Mouse (Mus musculus) bone marrow, adult 2 months (tissue): Measurements from ENCODE around the gene Cops4. TPM values are rescaled to one million over a fixed set of nuclear protein-coding genes. Genes with fewer than 3 reads are reported as not detected.

ENCODE experiments used
- H3K27ac ChIP-seq: fragments of 200-500 bp; 2 replicates; pipeline ENCODE4 v1.5.1; 2012; ENCODE audit warnings: low read depth, mild to moderate bottlenecking, control low read depth, inconsistent platforms, low read length; ENCODE audit not compliant: control insufficient read depth, poor library complexity, insufficient read depth
- H3K4me1 ChIP-seq: fragments of 200-500 bp; 2 replicates; pipeline ENCODE4 v1.6.1; 2011; ENCODE audit warnings: low read length; ENCODE audit not compliant: control insufficient read depth, insufficient read depth
- H3K4me3 ChIP-seq: fragments of 200-500 bp; replicated peaks from 2 replicates; pipeline ENCODE3; 2011; ENCODE audit warnings: mild to moderate bottlenecking, low read depth, low read length, control low read depth; ENCODE audit not compliant: control insufficient read depth
- CTCF ChIP-seq: fragments of 200-500 bp; IDR thresholded peaks from 2 replicates; pipeline ENCODE4 v1.5.1; 2011; ENCODE audit warnings: low read length, control low read depth; ENCODE audit not compliant: control insufficient read depth, insufficient read depth
- POLR2A ChIP-seq: fragments of 200-500 bp; IDR thresholded peaks from 2 replicates; pipeline ENCODE4 v1.6.1; 2011; ENCODE audit warnings: low read depth, mild to moderate bottlenecking, control low read depth, low read length, borderline replicate concordance; ENCODE audit not compliant: control insufficient read depth
- WGBS: fragments of 180-500 bp; shearing (Covaris S2); methylation state at CpG from one replicate; pipeline ENCODE4 v1.1.7; 2018; 5-methylcytosine and 5-hydroxymethylcytosine counted together
- polyA plus RNA-seq: library from polyadenylated mRNA; stranded (reverse); fragments of >200 nt; gene quantifications from 2 replicates; pipeline ENCODE4 v1.2.4, GENCODE M21; 2011; ENCODE audit warnings: low replicate concordance; ENCODE audit not compliant: missing spikeins, insufficient read depth, insufficient read length

Gene Cops4
- polyA plus RNA-seq, 1 experiment, result 45.5 TPM

GRCm38 (mm10) chr5:100587626-100588025 is 69.5 kb downstream of the Cops4 start:
- 2% methylated on average over 2 of the region's 2 CpGs for WGBS
- H3K27ac ChIP-seq, result no peak overlapping the region
- peaks cover 11% of the 10 kb centered on the region; the same call in 1 of the 2 replicates for H3K4me1 ChIP-seq
- no peak overlapping the region for H3K4me3 ChIP-seq
- TF ChIP-seq CTCF (no peak), POLR2A (no peak)

- 36% methylated on average over 5 of the region's 5 CpGs for WGBS
Observed at GRCm38 (mm10) chr5:100590505-100590904, 72.4 kb downstream of the Cops4 start.

GRCm38 (mm10) chr5:100594803-100595467 is 76.8 kb downstream of the Cops4 start:
- peaks cover 2% of the 10 kb centered on the region for H3K4me1 ChIP-seq
- TF ChIP-seq CTCF, result no peak
- no peak for TF ChIP-seq POLR2A
- H3K4me3 ChIP-seq, result no peak overlapping the region
- WGBS, result 86% methylated on average over 13 of the region's 13 CpGs
- no peak overlapping the region for H3K27ac ChIP-seq

More at GRCm38 (mm10) chr5:100590505-100590904, 72.4 kb downstream of the Cops4 start:
- peaks cover 5% of the 10 kb centered on the region; the same call in 1 of the 2 replicates for H3K4me1 ChIP-seq
- no peak for TF ChIP-seq POLR2A
- TF ChIP-seq CTCF, result no peak
- no peak overlapping the region for H3K4me3 ChIP-seq
- no peak overlapping the region for H3K27ac ChIP-seq

GRCm38 (mm10) chr5:100595999-100596398 is 77.9 kb downstream of the Cops4 start:
- no peak overlapping the region for H3K4me3 ChIP-seq
- WGBS, result 74% methylated on average over 6 of the region's 6 CpGs
- TF ChIP-seq POLR2A (no peak), CTCF (no peak)
- no peak overlapping the region for H3K27ac ChIP-seq
- peaks cover 2% of the 10 kb centered on the region for H3K4me1 ChIP-seq

Other genes starting within 250 kb of the Cops4 start
- 30.4 and 34.9 TPM in 2 replicates for gene Sec31a, start 102.1 kb upstream of the Cops4 start, polyA plus RNA-seq
- 6.8 and 12.5 TPM in 2 replicates for gene Lin54, start 17.7 kb upstream of the Cops4 start, polyA plus RNA-seq
- 49.3 and 141 TPM in 2 replicates for gene Plac8, start 53.9 kb downstream of the Cops4 start, polyA plus RNA-seq
- gene Coq2, start 156.8 kb downstream of the Cops4 start, polyA plus RNA-seq, result 18.8 and 23.8 TPM in 2 replicates
- gene Hpse, start 201.4 kb downstream of the Cops4 start, polyA plus RNA-seq, result 4.5 and 10.4 TPM in 2 replicates